Mouse (Mus musculus): ENCODE results near the gene Gfod1. TPM values are rescaled to one million over a fixed set of nuclear protein-coding genes. Genes with fewer than 3 reads are reported as not detected.

Gene Gfod1
- polyA plus RNA-seq, 1 experiment from 2014 or later, result 2.4 TPM

DNA sequence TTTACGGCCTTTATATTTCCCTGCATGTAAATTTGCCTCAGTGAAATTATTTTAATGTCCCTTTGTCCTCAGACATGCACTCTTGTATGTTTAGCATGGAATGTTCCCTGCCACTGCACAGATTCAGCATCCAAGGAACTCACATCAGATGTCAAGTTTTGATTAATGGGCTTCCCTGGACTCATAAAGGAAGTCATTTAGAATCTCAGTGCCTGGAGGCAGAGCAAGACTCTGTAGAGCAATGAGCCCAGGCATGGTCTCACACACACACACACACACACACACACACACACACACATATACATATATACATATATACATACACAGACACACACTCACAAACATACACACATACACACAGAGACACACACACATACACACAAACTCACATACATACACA, 81.9 kb downstream of the Gfod1 start:
- Histone ChIP-seq H3K27me3 (no peaks in the 10 kb centered on the region), H3K9ac (no peak overlapping the region), H3K4me3 (no peak overlapping the region), H3K27ac (replicated peaks) (no peak overlapping the region), H3K4me2 (no peak overlapping the region), H3K4me1 (replicated peaks) (peaks cover 7% of the 10 kb centered on the region), H3K9me3 (no peaks in the 10 kb centered on the region), H3K36me3 (no peaks in the 10 kb centered on the region)
- 73% methylated on average over 1 of the region's 1 CpGs for WGBS
- peak; percentile 39; the same call in 1 of the 2 replicates for ATAC-seq (ENCODE audit: low FRiP score, low read depth)

DNA sequence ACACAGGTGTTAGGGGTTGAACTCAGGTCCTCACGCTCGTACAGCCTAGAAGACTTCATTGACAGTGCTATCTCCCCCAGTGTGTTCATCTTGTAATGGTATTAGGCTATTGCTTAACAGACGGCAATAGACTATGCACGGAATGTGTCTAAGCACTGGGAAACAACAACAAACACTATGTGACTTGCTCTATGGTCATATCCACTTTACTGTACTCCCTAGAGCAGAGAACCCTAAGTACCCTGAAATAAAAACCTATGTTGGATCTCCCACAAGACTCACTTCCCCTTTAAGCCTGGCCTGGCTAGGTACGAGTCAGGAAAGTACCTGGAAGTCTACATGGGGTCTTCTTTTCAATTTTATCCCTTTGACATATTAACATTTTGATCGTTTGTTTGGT, 82.7 kb downstream of the Gfod1 start:
- WGBS, result 89% methylated on average over 6 of the region's 6 CpGs
- ATAC-seq (ENCODE audit: low FRiP score, low read depth), result no peak
- H3K27ac ChIP-seq (replicated peaks), result no peak overlapping the region
- H3K4me2 ChIP-seq, result no peak overlapping the region
- H3K4me3 ChIP-seq, result no peak overlapping the region
- H3K9me3 ChIP-seq, result no peaks in the 10 kb centered on the region
- H3K27me3 ChIP-seq, result no peaks in the 10 kb centered on the region
- no peaks in the 10 kb centered on the region for H3K36me3 ChIP-seq
- H3K9ac ChIP-seq, result no peak overlapping the region
- H3K4me1 ChIP-seq (replicated peaks), result peaks cover 9% of the 10 kb centered on the region

GRCm38 (mm10) chr13:43220635-43221034, 83.3 kb downstream of the Gfod1 start:
- Histone ChIP-seq H3K36me3 (no peaks in the 10 kb centered on the region), H3K9ac (no peak overlapping the region), H3K4me2 (no peak overlapping the region), H3K4me3 (no peak overlapping the region), H3K27me3 (no peaks in the 10 kb centered on the region), H3K27ac (replicated peaks) (no peak overlapping the region), H3K9me3 (no peaks in the 10 kb centered on the region), H3K4me1 (replicated peaks) (peaks cover 15% of the 10 kb centered on the region)
- ATAC-seq (ENCODE audit: low FRiP score, low read depth), result no peak
- WGBS, result 83% methylated on average over 1 of the region's 1 CpGs

GRCm38 (mm10) chr13:43218764-43219163, 85.2 kb downstream of the Gfod1 start:
- H3K4me1 ChIP-seq (replicated peaks), result peaks cover 28% of the 10 kb centered on the region
- 57% methylated on average over 4 of the region's 4 CpGs for WGBS

GRCm38 (mm10) chr13:43218284-43218683, 85.7 kb downstream of the Gfod1 start:
- 74% methylated on average over 4 of the region's 4 CpGs for WGBS

More at GRCm38 (mm10) chr13:43218764-43219163, 85.2 kb downstream of the Gfod1 start:
- Histone ChIP-seq H3K4me3 (no peak overlapping the region), H3K9ac (no peak overlapping the region), H3K9me3 (no peaks in the 10 kb centered on the region), H3K4me2 (no peak overlapping the region), H3K36me3 (no peaks in the 10 kb centered on the region), H3K27me3 (no peaks in the 10 kb centered on the region), H3K27ac (replicated peaks) (no peak overlapping the region)
- no peak for ATAC-seq (ENCODE audit: low FRiP score, low read depth)

DNA sequence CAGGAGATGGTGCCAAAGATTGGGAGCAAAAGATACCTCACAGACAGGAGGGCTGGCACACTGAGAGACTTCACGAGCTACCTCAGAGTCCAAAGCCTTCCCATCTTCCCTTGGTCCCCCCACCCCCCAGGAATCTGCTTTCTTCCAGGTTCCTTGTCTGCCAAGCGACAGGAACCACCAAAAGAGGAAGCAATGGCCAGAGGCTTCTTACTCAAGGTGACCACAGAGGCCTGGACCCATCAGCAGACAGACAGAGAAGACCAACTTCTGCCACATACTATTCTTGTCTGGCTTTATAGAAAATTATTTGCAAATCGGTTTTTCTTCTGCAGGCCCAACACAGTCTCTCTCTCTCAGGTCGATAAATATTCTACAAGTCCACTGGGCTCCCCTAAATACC, 86.3 kb downstream of the Gfod1 start:
- H3K4me2 ChIP-seq, result no peak overlapping the region
- H3K9me3 ChIP-seq, result no peaks in the 10 kb centered on the region
- H3K27me3 ChIP-seq, result no peaks in the 10 kb centered on the region
- H3K36me3 ChIP-seq, result no peaks in the 10 kb centered on the region
- whole genome bisulfite sequencing, result 84% methylated on average over 4 of the region's 4 CpGs
- no peak overlapping the region for H3K27ac ChIP-seq (replicated peaks)
- H3K9ac ChIP-seq, result no peak overlapping the region
- no peak overlapping the region for H3K4me3 ChIP-seq
- peaks cover 28% of the 10 kb centered on the region for H3K4me1 ChIP-seq (replicated peaks)
- ATAC-seq (ENCODE audit: low FRiP score, low read depth), result no peak

More at GRCm38 (mm10) chr13:43218284-43218683, 85.7 kb downstream of the Gfod1 start:
- H3K4me3 ChIP-seq, result no peak overlapping the region
- no peaks in the 10 kb centered on the region for H3K9me3 ChIP-seq
- H3K9ac ChIP-seq, result no peak overlapping the region
- peaks cover 28% of the 10 kb centered on the region for H3K4me1 ChIP-seq (replicated peaks)
- H3K27me3 ChIP-seq, result no peaks in the 10 kb centered on the region
- no peaks in the 10 kb centered on the region for H3K36me3 ChIP-seq
- no peak overlapping the region for H3K4me2 ChIP-seq
- ATAC-seq (ENCODE audit: low FRiP score, low read depth), result no peak
- H3K27ac ChIP-seq (replicated peaks), result no peak overlapping the region

DNA sequence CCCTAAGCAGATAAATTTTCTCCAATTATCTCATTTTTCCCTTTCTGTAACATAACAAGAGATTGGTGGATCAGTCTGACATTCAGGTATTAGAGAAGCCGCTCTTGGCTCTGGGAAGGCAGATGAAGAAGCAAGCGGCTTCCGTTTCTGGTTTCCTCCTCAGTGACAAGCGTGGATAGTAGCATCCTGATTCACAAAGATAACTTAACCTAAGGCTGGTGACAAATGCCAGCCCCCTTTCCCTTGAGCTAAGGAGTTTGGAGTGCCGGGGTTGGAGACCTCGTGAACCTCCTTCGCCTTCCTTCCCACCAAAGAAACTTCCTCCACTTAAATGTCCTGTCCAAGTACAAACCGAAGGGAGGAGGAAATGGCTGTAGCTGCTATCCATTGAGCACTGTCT, 86.9 kb downstream of the Gfod1 start:
- Histone ChIP-seq H3K4me2 (no peak overlapping the region), H3K27me3 (no peaks in the 10 kb centered on the region), H3K4me1 (replicated peaks) (peaks cover 31% of the 10 kb centered on the region), H3K9me3 (no peaks in the 10 kb centered on the region), H3K36me3 (no peaks in the 10 kb centered on the region), H3K27ac (replicated peaks) (no peak overlapping the region), H3K4me3 (no peak overlapping the region), H3K9ac (no peak overlapping the region)
- ATAC-seq (ENCODE audit: low FRiP score, low read depth), result no peak
- 82% methylated on average over 8 of the region's 8 CpGs for WGBS

DNA sequence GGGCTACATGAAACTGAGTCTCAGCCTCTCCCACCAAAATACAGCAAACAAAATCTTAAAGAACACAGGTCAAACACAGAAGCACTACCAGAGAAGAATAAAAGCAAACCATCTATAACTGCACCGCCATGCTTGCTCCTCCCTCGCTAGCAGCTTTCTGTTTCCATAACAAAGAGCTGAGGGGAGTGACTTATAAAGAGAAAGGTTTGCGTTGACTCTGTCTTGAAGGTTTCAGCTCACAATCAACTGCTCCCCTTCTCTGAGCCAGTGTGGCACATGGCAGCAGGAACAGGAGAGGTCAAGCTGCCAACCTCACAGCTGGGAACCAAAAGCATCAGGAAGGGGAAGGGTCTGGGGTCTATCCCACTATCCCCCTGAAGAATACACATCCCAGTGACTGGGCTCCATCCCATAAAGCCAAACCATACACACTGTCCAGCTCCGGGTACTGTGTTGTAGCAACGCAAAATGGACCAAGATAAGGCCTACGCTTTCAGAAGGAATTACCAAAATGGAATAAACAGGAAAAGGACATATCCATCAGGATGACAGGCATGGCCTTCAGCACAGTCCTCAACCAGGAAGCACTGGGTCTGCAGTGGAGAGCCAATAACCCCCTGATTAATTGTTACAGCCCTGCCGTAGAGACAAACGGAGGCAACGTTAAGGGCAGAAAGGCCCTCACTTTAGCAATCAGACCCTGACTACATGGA, 87.8 kb downstream of the Gfod1 start:
- Histone ChIP-seq H3K9me3 (no peaks in the 10 kb centered on the region), H3K27me3 (no peaks in the 10 kb centered on the region), H3K27ac (replicated peaks) (peak overlapping the region; percentile 64), H3K4me3 (no peak overlapping the region), H3K9ac (no peak overlapping the region), H3K4me2 (peak overlapping the region; percentile 50), H3K4me1 (replicated peaks) (peaks cover 31% of the 10 kb centered on the region), H3K36me3 (no peaks in the 10 kb centered on the region)
- ATAC-seq (ENCODE audit: low FRiP score, low read depth), result no peak
- 68% methylated on average over 9 of the region's 9 CpGs for WGBS

DNA sequence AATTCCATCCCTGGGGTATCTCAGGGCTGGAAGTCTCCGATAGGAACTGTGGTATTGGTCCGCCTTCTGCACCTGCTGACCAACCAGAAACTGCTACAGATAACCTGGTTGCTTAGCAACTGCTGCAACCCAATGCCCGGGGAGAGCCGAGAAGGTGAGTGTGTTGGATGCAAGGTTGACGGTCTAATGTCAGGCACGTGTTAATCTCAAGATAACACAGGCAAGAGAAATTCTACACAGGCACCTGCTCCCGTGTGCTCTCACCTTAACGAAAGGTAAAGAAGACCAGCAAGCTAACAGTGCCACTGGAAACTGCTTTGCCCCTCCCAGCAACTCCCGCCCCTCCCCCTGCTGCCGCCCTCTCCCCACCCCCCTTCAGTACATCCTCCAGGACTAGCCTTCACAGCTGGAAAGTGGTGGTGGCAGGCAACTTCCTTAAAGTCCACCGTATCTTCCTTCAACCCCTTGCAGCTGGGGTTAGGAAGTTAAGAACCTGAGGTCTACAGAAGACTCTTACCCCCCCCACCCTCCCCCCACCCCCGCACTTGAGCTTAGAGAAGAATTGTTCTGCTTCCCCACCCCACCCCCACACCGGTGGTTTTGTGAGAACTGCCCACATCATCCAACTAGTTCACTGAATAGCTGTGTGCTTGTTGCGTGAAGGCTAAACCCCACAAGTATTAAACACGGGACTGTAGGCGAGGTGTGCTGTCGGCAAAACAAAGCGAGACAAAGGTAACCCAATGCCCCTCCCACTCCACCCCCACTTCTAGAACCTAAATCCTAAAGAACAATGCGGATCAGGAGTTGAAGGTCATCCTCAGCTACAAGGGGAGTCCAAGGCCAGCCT, 88.6 kb downstream of the Gfod1 start:
- Histone ChIP-seq H3K9me3 (no peaks in the 10 kb centered on the region), H3K4me1 (replicated peaks) (peaks cover 31% of the 10 kb centered on the region), H3K4me2 (peak overlapping the region; percentile 50), H3K27me3 (no peaks in the 10 kb centered on the region), H3K4me3 (peak overlapping the region; percentile 20), H3K9ac (no peak overlapping the region), H3K27ac (replicated peaks) (peak overlapping the region; percentile 64), H3K36me3 (no peaks in the 10 kb centered on the region)
- peak; percentile 83 for ATAC-seq (ENCODE audit: low FRiP score, low read depth)
- WGBS, result 19% methylated on average over 19 of the region's 19 CpGs

DNA sequence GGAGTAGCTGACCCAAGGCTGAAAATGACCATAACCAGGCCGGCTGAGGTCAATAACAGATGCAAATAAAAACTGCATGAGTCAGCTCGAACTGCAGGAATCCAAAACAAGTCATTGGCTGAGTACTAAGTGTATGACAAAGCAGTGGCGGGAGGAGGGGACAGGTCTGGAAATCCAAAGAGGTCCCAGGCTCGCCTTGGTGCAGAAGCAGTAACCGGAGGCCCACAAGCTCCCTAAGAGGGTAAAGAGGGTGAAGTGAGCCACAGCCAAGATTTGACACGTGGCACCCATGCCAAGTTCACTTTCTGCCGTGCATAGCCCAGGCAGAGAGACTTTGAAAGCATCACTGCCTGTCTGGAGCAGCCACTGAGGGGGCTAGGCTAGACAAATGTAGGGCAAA, 91.6 kb downstream of the Gfod1 start:
- H3K27me3 ChIP-seq, result no peaks in the 10 kb centered on the region
- H3K36me3 ChIP-seq, result no peaks in the 10 kb centered on the region
- H3K9ac ChIP-seq, result no peak overlapping the region
- ATAC-seq (ENCODE audit: low FRiP score, low read depth), result no peak
- 59% methylated on average over 7 of the region's 7 CpGs for WGBS
- peaks cover 35% of the 10 kb centered on the region for H3K4me1 ChIP-seq (replicated peaks)
- H3K9me3 ChIP-seq, result no peaks in the 10 kb centered on the region
- H3K4me2 ChIP-seq, result no peak overlapping the region
- H3K27ac ChIP-seq (replicated peaks), result no peak overlapping the region
- H3K4me3 ChIP-seq, result no peak overlapping the region

- Histone ChIP-seq H3K4me2 (no peak overlapping the region), H3K4me3 (no peak overlapping the region), H3K36me3 (no peaks in the 10 kb centered on the region), H3K27me3 (no peaks in the 10 kb centered on the region), H3K9ac (no peak overlapping the region), H3K9me3 (no peaks in the 10 kb centered on the region), H3K27ac (replicated peaks) (no peak overlapping the region), H3K4me1 (replicated peaks) (peaks cover 30% of the 10 kb centered on the region)
- no peak for ATAC-seq (ENCODE audit: low FRiP score, low read depth)
- WGBS, result 96% methylated on average over 5 of the region's 5 CpGs
Observed at GRCm38 (mm10) chr13:43210956-43211355, 93.0 kb downstream of the Gfod1 start.

GRCm38 (mm10) chr13:43209560-43209959, 94.4 kb downstream of the Gfod1 start:
- peaks cover 16% of the 10 kb centered on the region for H3K4me1 ChIP-seq (replicated peaks)
- no peak overlapping the region for H3K4me2 ChIP-seq
- H3K9me3 ChIP-seq, result no peaks in the 10 kb centered on the region
- no peak for ATAC-seq (ENCODE audit: low FRiP score, low read depth)
- H3K4me3 ChIP-seq, result no peak overlapping the region
- 76% methylated on average over 5 of the region's 5 CpGs for WGBS
- no peak overlapping the region for H3K9ac ChIP-seq
- no peaks in the 10 kb centered on the region for H3K36me3 ChIP-seq
- no peak overlapping the region for H3K27ac ChIP-seq (replicated peaks)
- no peaks in the 10 kb centered on the region for H3K27me3 ChIP-seq
